Mouse (Mus musculus) thymus, adult 2 months (tissue): ENCODE results near the gene Ppfibp1. TPM values are rescaled to one million over a fixed set of nuclear protein-coding genes. Genes with fewer than 3 reads are reported as not detected.

Source experiments
- DNase-seq: peaks from one replicate; pipeline ENCODE4 v3.0.0; 2021
- H3K27ac ChIP-seq: fragments of 200-500 bp; 2 replicates; pipeline ENCODE4 v1.5.1; 2012; ENCODE audit warnings: low read length, control low read depth; ENCODE audit not compliant: control insufficient read depth, insufficient read depth
- H3K27me3 ChIP-seq: fragments of 200-500 bp; 2 replicates; pipeline ENCODE4 v1.6.1; 2012; ENCODE audit warnings: mild to moderate bottlenecking, low read length, moderate library complexity, mixed read lengths; ENCODE audit not compliant: control insufficient read depth, insufficient read depth
- H3K36me3 ChIP-seq: fragments of 200-500 bp; 2 replicates; pipeline ENCODE4 v1.6.1; 2012; ENCODE audit warnings: mild to moderate bottlenecking, low read length, moderate library complexity; ENCODE audit not compliant: control insufficient read depth, insufficient read depth
- H3K4me1 ChIP-seq: fragments of 200-500 bp; replicated peaks from 2 replicates; pipeline ENCODE4 v1.6.1; 2012; ENCODE audit warnings: low read length; ENCODE audit not compliant: control insufficient read depth, insufficient read depth
- H3K4me3 ChIP-seq: fragments of 200-500 bp; 2 replicates; pipeline ENCODE4 v1.5.1; 2012; ENCODE audit warnings: mild to moderate bottlenecking, low read length, control low read depth, moderate library complexity; ENCODE audit not compliant: control insufficient read depth, insufficient read depth
- CTCF ChIP-seq: fragments of 200-500 bp; IDR thresholded peaks from 2 replicates; pipeline ENCODE4 v1.5.1; 2012; ENCODE audit warnings: mild to moderate bottlenecking, control low read depth, low read length, moderate library complexity, borderline replicate concordance; ENCODE audit not compliant: control insufficient read depth, poor library complexity, insufficient read depth; ENCODE audit errors: extremely low read depth
- POLR2A ChIP-seq: fragments of 200-500 bp; IDR thresholded peaks from 2 replicates; pipeline ENCODE4 v1.6.1; 2012; ENCODE audit warnings: mild to moderate bottlenecking, low read length, control low read depth, moderate library complexity; ENCODE audit not compliant: control insufficient read depth, poor library complexity, insufficient read depth; ENCODE audit errors: extremely low read depth
- WGBS: fragments of 180-500 bp; shearing (Covaris S2); methylation state at CpG from one replicate; pipeline ENCODE4 v1.1.7; 2018; 5-methylcytosine and 5-hydroxymethylcytosine counted together
- polyA plus RNA-seq: library from polyadenylated mRNA; depleted of rRNA; stranded (reverse); fragments of >200 nt; gene quantifications from 2 replicates; pipeline ENCODE4 v1.2.3, GENCODE M21; 2012

Ppfibp1 gene
- polyA plus RNA-seq, 1 experiment = 5.0 TPM

- Histone ChIP-seq H3K4me1 (no peaks in the 10 kb centered on the region), H3K36me3 (no peaks in the 10 kb centered on the region), H3K4me3 (no peak overlapping the region), H3K27ac (no peak overlapping the region), H3K27me3 (no peaks in the 10 kb centered on the region)
- TF ChIP-seq POLR2A (no peak), CTCF (no peak)
- 79% methylated on average over 6 of the region's 6 CpGs for WGBS
- no peak for DNase-seq
Measured at GRCm38 (mm10) chr6:146961832-146962481, 73.7 kb downstream of the Ppfibp1 start.

- Histone ChIP-seq H3K36me3 (no peaks in the 10 kb centered on the region), H3K4me1 (no peaks in the 10 kb centered on the region), H3K27me3 (no peaks in the 10 kb centered on the region), H3K27ac (no peak overlapping the region), H3K4me3 (no peak overlapping the region)
- 92% methylated on average over 6 of the region's 6 CpGs for WGBS
- no peak for TF ChIP-seq CTCF
- no peak for TF ChIP-seq POLR2A
- DNase-seq = no peak
Measured at GRCm38 (mm10) chr6:146963396-146964150, 75.3 kb downstream of the Ppfibp1 start.

- Histone ChIP-seq H3K36me3 (no peaks in the 10 kb centered on the region), H3K4me1 (no peaks in the 10 kb centered on the region), H3K27me3 (no peaks in the 10 kb centered on the region), H3K4me3 (no peak overlapping the region), H3K27ac (no peak overlapping the region)
- DNase-seq = no peak
- 97% methylated on average over 13 of the region's 13 CpGs for WGBS
- TF ChIP-seq POLR2A (no peak), CTCF (no peak)
Measured at GRCm38 (mm10) chr6:146965139-146965772, 77.0 kb downstream of the Ppfibp1 start.

GRCm38 (mm10) chr6:146966446-146967019 lies 78.2 kb downstream of the Ppfibp1 start:
- no peak for DNase-seq
- H3K36me3 ChIP-seq = no peaks in the 10 kb centered on the region
- no peaks in the 10 kb centered on the region for H3K4me1 ChIP-seq
- no peaks in the 10 kb centered on the region for H3K27me3 ChIP-seq
- no peak overlapping the region for H3K27ac ChIP-seq
- no peak overlapping the region for H3K4me3 ChIP-seq
- 89% methylated on average over 12 of the region's 12 CpGs for WGBS
- no peak for TF ChIP-seq POLR2A

GRCm38 (mm10) chr6:146967836-146968235 lies 79.5 kb downstream of the Ppfibp1 start:
- no peak overlapping the region for H3K27ac ChIP-seq
- 94% methylated on average over 6 of the region's 6 CpGs for WGBS
- no peaks in the 10 kb centered on the region for H3K4me1 ChIP-seq
- DNase-seq = no peak
- no peaks in the 10 kb centered on the region for H3K36me3 ChIP-seq
- H3K27me3 ChIP-seq = no peaks in the 10 kb centered on the region
- TF ChIP-seq CTCF (no peak), POLR2A (no peak)
- H3K4me3 ChIP-seq = no peak overlapping the region

- 96% methylated on average over 3 of the region's 3 CpGs for WGBS
- Histone ChIP-seq H3K4me1 (no peaks in the 10 kb centered on the region), H3K27me3 (no peaks in the 10 kb centered on the region), H3K27ac (no peak overlapping the region), H3K36me3 (no peaks in the 10 kb centered on the region), H3K4me3 (no peak overlapping the region)
- DNase-seq = no peak
- TF ChIP-seq POLR2A (no peak), CTCF (no peak)
Measured at GRCm38 (mm10) chr6:146970811-146971210, 82.5 kb downstream of the Ppfibp1 start.
